Mouse (Mus musculus) liver, adult 10 weeks (tissue): ENCODE results near the gene Olfr666. TPM values are rescaled to one million over a fixed set of nuclear protein-coding genes. Genes with fewer than 3 reads are reported as not detected.

Experiments used
- polyA plus RNA-seq: library from polyadenylated mRNA; stranded (reverse); fragments of 350-450 nt; fragmentation: Illumina TruSeq; extraction: RNeasy Lipid Tissue Mini Kit (QIAGEN cat#74804); gene quantifications from one replicate; pipeline ENCODE4 v1.2.3, GENCODE M21; 2014; ENCODE audit warnings: low read depth, low replicate concordance

Olfr666 gene
- not detected for polyA plus RNA-seq

DNA sequence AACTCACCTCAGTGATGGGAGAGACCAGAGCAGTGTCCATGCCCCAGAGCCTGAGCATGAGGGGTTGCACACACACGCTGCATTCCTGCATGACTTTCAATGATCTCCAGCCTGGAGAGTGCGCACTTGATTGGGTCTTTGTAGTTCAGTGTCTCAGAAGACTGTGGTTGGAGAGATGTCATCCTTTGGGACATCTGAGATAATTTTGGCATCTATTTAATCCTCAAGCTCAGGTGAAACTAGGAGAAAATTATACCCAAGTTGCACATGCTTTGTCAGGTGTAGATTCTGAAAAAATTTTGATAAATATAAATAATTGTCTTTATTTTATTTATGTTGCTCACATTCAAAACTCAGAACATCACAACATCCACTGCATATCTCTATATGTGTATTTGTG, at the start of gene Olfr666:
Gene Olfr666 (minus strand): TSS at position 101 of the 400 bp plus-strand sequence.

DNA sequence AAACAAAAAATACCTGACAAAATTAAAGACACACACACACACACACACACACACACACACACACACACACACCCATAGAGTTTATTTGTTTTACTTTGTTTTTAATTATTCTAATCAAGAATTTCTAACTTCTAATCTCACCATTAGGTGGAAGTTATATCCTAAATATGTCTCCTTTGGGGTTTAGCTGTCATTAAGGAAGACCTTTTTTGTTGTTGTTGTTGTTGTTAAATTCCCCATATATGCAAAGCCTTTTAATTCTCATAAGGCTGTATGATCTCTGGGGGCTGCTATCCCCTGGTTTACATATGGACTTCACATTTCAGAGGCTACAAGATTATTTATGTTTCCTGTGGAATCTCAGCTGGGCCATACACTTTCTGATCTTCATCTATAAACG, 38.2 kb upstream of the Olfr666 start, which contains the start of gene Olfr669:
Gene Olfr669 (plus strand): TSS at position 301 of the 400 bp plus-strand sequence.

DNA sequence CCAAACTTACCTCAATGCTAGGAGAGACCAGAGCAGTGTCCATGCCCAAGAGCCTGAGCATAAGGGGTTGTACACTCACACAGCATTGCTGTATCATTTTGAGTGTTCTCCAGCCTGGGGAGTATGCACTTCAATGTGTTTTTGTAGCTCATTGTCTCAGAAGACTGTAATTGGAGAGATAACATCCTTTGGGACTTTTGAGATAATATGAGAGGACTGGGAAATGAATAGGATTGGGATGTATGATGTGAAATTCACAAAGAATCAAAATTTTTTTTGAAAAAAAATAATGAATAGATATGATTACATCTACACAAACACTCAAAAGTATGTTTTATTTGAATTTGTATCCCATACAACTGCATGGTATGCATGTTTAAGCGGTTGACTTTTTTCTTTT, 32.2 kb upstream of the Olfr666 start, which contains the start of gene Olfr668:
Gene Olfr668 (minus strand): TSS at position 101 of the 400 bp plus-strand sequence.

DNA sequence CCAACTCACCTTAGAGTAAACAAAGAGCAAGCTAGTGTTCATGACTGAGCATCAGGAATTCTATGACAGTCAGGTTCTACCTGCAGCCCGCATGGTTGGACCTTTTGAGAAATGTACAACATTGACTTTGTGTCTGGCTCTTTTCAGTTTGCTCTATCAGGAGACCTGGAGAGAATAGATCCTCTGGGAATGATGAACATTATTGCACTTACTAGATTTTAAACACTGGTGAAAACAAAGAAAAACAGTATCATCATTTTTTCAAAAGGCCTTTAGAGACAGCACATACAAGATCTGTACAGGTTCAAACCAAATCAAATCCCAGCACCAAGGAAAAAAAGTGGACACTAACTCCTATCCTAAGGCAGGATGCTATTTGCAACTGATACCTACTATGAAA, 25.6 kb upstream of the Olfr666 start, which contains the start of gene Olfr667:
Gene Olfr667 (minus strand): TSS at position 101 of the 400 bp plus-strand sequence.

DNA sequence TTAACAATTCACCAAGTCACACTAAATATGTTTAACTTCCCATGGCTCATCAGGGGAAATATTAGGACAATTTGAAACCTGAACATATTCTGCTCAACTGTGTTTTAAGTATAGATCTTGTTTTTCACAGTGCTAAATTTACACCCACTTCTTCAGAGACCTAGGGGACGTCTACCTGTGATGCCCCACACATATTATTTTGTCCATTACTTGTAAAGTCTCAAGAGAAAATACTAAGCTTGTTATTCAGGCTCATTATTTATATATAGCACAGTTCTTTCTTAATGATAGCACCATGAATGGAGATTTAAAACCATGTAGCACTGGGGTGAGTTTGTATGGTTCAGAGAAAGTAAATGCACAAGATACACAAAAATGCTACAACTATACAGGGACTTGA, 18.0 kb downstream of the Olfr666 start, which contains the start of gene Olfr665:
Gene Olfr665 (plus strand): TSS at position 301 of the 400 bp plus-strand sequence.

DNA sequence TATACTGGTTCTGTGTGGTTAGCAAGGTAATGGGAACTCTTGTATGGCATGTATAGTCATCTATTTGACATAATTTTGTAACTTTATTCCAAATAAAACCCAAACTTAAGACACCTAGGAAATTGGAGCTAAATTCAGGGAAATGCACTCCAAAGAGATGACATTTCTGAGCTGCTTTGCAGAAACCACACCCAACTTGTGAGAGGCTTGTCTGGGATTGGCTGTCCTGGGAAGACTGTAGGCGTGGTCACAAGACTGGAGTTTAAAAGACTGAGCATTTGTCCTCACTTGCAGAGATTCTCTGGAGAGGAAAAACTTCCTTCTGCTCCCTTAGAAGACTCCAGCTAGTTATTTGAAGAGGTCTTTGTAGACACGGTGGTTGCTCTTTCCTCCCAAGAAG, 39.0 kb downstream of the Olfr666 start, which contains the start of gene Usp17la:
Gene Usp17la (plus strand): TSS at position 301 of the 400 bp plus-strand sequence.

DNA sequence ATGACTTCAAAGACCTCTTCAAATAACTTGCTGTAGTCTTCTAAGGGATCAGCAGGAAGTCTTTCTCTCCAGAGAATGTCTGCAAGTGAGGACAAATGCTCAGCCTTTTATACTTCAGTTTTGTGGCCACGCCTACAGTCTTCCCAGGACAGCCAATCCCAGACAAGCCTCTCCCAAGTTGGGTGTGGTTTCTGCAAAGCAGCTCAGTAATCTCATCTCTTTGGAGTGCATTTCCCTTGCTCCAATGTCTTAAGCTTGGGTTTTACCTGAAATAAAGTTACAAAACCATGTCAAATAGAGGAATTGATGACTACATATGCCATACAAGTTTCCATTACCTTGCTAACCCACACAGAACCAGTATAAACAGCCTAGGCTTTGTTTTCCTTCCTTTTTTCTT, 53.2 kb downstream of the Olfr666 start, which contains the start of gene Usp17lb:
Gene Usp17lb (minus strand): TSS at position 101 of the 400 bp plus-strand sequence.

Other genes starting within 250 kb of the Olfr666 start
- gene Olfr658, start 248.6 kb downstream of the Olfr666 start, polyA plus RNA-seq = not detected
- not detected for gene Olfr659, start 229.2 kb downstream of the Olfr666 start, polyA plus RNA-seq
- not detected for gene Olfr661, start 209.5 kb downstream of the Olfr666 start, polyA plus RNA-seq
- not detected for gene Usp17le, start 118.5 kb downstream of the Olfr666 start, polyA plus RNA-seq
- not detected for gene Usp17lb, start 53.3 kb downstream of the Olfr666 start, polyA plus RNA-seq
- gene Usp17la, start 38.9 kb downstream of the Olfr666 start, polyA plus RNA-seq = not detected
- gene Olfr665, start 17.9 kb downstream of the Olfr666 start, polyA plus RNA-seq = not detected
- not detected for gene Olfr667, start 25.5 kb upstream of the Olfr666 start, polyA plus RNA-seq
- not detected for gene Olfr668, start 32.1 kb upstream of the Olfr666 start, polyA plus RNA-seq
- gene Olfr669, start 38.3 kb upstream of the Olfr666 start, polyA plus RNA-seq = not detected
- gene Olfr670, start 66.7 kb upstream of the Olfr666 start, polyA plus RNA-seq = not detected
- not detected for gene Olfr671, start 83.2 kb upstream of the Olfr666 start, polyA plus RNA-seq
- not detected for gene Olfr672, start 106.1 kb upstream of the Olfr666 start, polyA plus RNA-seq
- not detected for gene Olfr675, start 132.5 kb upstream of the Olfr666 start, polyA plus RNA-seq
- gene Olfr676, start 136.7 kb upstream of the Olfr666 start, polyA plus RNA-seq = not detected
- not detected for gene Olfr677, start 155.4 kb upstream of the Olfr666 start, polyA plus RNA-seq
- not detected for gene Olfr678, start 168.5 kb upstream of the Olfr666 start, polyA plus RNA-seq
- gene Olfr679, start 185.3 kb upstream of the Olfr666 start, polyA plus RNA-seq = not detected
- gene Olfr680-ps1, start 196.9 kb upstream of the Olfr666 start, polyA plus RNA-seq = not detected
- not detected for gene Olfr681, start 220.9 kb upstream of the Olfr666 start, polyA plus RNA-seq